Mouse (Mus musculus) right cerebral cortex, postnatal 10 days (tissue): ENCODE data around the gene Pcsk4.

Source experiments
- DNase-seq, 2 experiments: peaks; one replicate each; pipeline ENCODE4 v3.0.0; 2021; ENCODE audit warnings: low spot score in 2 of 2

The Pcsk4 gene

GRCm38 (mm10) chr10:80298571-80299281 lies 30.6 kb downstream of the Pcsk4 start:
- peak; percentile 97 for DNase-seq

GRCm38 (mm10) chr10:80297526-80298133 lies 31.7 kb downstream of the Pcsk4 start:
- no peak for DNase-seq

GRCm38 (mm10) chr10:80296824-80297223 lies 32.5 kb downstream of the Pcsk4 start:
- DNase-seq, result peak in 1 of 2 experiments; percentile 66

GRCm38 (mm10) chr10:80295618-80296425 lies 33.5 kb downstream of the Pcsk4 start, which contains the start of gene Apc2:
Apc2 (plus strand) TSS chr10:80295977.
- DNase-seq, result peak; percentile 90 to 92

- peak in 1 of 2 experiments; percentile 73 for DNase-seq
These were observed 34.5 kb downstream of the Pcsk4 start for GRCm38 (mm10) chr10:80294788-80295303.

- DNase-seq, result no peak
These were observed 35.0 kb downstream of the Pcsk4 start for GRCm38 (mm10) chr10:80294311-80294710.

- no peak for DNase-seq
These were observed 36.0 kb downstream of the Pcsk4 start for GRCm38 (mm10) chr10:80293325-80293724.

GRCm38 (mm10) chr10:80292251-80293146 lies 36.8 kb downstream of the Pcsk4 start, which contains the start of gene Rps15:
Rps15 (plus strand) TSS chr10:80292453.
- DNase-seq, result peak; percentile 96 to 97

- no peak for DNase-seq
These were observed 40.6 kb downstream of the Pcsk4 start for GRCm38 (mm10) chr10:80288657-80289056.

- no peak for DNase-seq
These were observed 41.2 kb downstream of the Pcsk4 start for GRCm38 (mm10) chr10:80288097-80288496.

GRCm38 (mm10) chr10:80285222-80286070 lies 43.9 kb downstream of the Pcsk4 start:
- no peak for DNase-seq

- no peak for DNase-seq
These were observed 46.5 kb downstream of the Pcsk4 start for GRCm38 (mm10) chr10:80282481-80283441.

GRCm38 (mm10) chr10:80281921-80282371 lies 47.4 kb downstream of the Pcsk4 start:
- DNase-seq, result peak; percentile 57 to 59

GRCm38 (mm10) chr10:80281304-80281703 lies 48.0 kb downstream of the Pcsk4 start:
- no peak for DNase-seq

GRCm38 (mm10) chr10:80279273-80279672 lies 50.0 kb downstream of the Pcsk4 start:
- DNase-seq, result no peak

GRCm38 (mm10) chr10:80278390-80278789 lies 50.9 kb downstream of the Pcsk4 start:
- DNase-seq, result no peak

- DNase-seq, result no peak
These were observed 53.1 kb downstream of the Pcsk4 start for GRCm38 (mm10) chr10:80276238-80276637.

GRCm38 (mm10) chr10:80273847-80274246 lies 55.5 kb downstream of the Pcsk4 start:
- no peak for DNase-seq
